Mouse (Mus musculus) hindbrain, postnatal 0 days (tissue): ENCODE results near the gene Esd. TPM values are rescaled to one million over a fixed set of nuclear protein-coding genes. Genes with fewer than 3 reads are reported as not detected.

Source experiments
- ATAC-seq: fragments of 200-750 bp; cut with Nextera tagmentation; 2 replicates; pipeline ENCODE4 v1.8.0; 2017; ENCODE audit warnings: mild to moderate bottlenecking, moderate TSS enrichment, moderate library complexity
- DNase-seq: peaks from one replicate; pipeline ENCODE4 v3.0.0-alpha.2; 2015; ENCODE audit warnings: low spot score
- H3K27ac ChIP-seq: fragments of 300-500 bp; sonication (generic); 2 replicates; pipeline ENCODE4 v1.5.1; 2014; ENCODE audit warnings: mild to moderate bottlenecking
- H3K27me3 ChIP-seq: fragments of 300-500 bp; sonication (generic); 2 replicates; pipeline ENCODE4 v1.6.1; 2014; ENCODE audit warnings: low read length, mixed read lengths; ENCODE audit not compliant: insufficient read depth
- H3K36me3 ChIP-seq: fragments of 300-500 bp; sonication (generic); 2 replicates; pipeline ENCODE4 v1.6.1; 2014; ENCODE audit warnings: low read length, mixed read lengths; ENCODE audit not compliant: insufficient read depth
- H3K4me1 ChIP-seq: fragments of 300-500 bp; sonication (generic); 2 replicates; pipeline ENCODE4 v1.6.1; 2014; ENCODE audit warnings: antibody characterized with exemption, low read length, mixed read lengths; ENCODE audit not compliant: insufficient read depth
- H3K4me2 ChIP-seq: fragments of 300-500 bp; sonication (generic); 2 replicates; pipeline ENCODE4 v1.6.1; 2014; ENCODE audit warnings: low read depth, mild to moderate bottlenecking, low read length, moderate library complexity, mixed read lengths
- H3K4me3 ChIP-seq: fragments of 300-500 bp; sonication (generic); 2 replicates; pipeline ENCODE4 v1.5.1; 2014; ENCODE audit warnings: low read length
- H3K9ac ChIP-seq: fragments of 300-500 bp; sonication (generic); replicated peaks from 2 replicates; pipeline ENCODE4 v1.6.1; 2014; ENCODE audit warnings: mild to moderate bottlenecking, low read length, moderate library complexity, mixed read lengths
- H3K9me3 ChIP-seq: fragments of 300-500 bp; sonication (generic); 2 replicates; pipeline ENCODE4 v1.6.1; 2016; ENCODE audit warnings: low read length, mixed read lengths
- CTCF ChIP-seq: IDR thresholded peaks from 2 replicates; pipeline ENCODE4 v1.5.1; 2016; ENCODE audit warnings: antibody characterized with exemption, control low read depth, low read depth
- WGBS: fragments of 180-500 bp; shearing (Covaris S2); extraction: QIAGEN DNeasy Blood & Tissue Kit; methylation state at CpG from one replicate; pipeline ENCODE4 v1.1.7; 2014; 5-methylcytosine and 5-hydroxymethylcytosine counted together
- polyA plus RNA-seq: library from polyadenylated mRNA; unstranded; fragments of >200 nt; fragmentation: Nextera tagmentation; extraction: Ambion mirVana; gene quantifications from 2 replicates; pipeline ENCODE4 v1.2.1, GENCODE M21; 2015
- total RNA-seq: library from RNA; depleted of rRNA; stranded (reverse); fragments of >200 nt; gene quantifications from 2 replicates; pipeline ENCODE4 v1.2.3, GENCODE M21; 2014; rRNA removed

Esd gene
- total and polyA plus RNA-seq, 2 experiments from 2014 or later, result 109 to 218 TPM

DNA sequence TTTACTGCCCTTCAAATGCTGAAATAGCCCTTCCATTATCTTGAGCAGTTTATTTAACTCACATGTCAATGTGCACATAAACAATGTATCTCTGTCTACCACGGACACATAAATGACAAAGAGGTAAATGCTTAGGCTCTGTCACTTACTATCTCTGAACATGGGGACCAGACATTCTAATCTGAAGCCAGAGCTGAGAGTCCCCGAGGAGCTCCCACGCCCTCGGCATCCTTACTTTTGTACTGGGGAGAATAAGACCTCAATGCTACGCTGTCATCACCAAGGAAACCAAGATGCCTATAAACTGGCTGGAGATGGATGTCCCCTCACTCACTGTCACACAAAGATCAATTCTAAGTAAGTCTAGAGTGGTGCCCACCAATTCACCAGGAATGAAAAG is 58.4 kb downstream of the Esd start:
- peaks cover 5% of the 10 kb centered on the region for H3K36me3 ChIP-seq
- H3K9me3 ChIP-seq, result no peaks in the 10 kb centered on the region
- no peak for TF ChIP-seq CTCF
- H3K4me3 ChIP-seq, result no peak overlapping the region
- H3K27ac ChIP-seq, result no peak overlapping the region
- no peaks in the 10 kb centered on the region for H3K27me3 ChIP-seq
- no peak for DNase-seq
- H3K4me2 ChIP-seq, result no peak overlapping the region
- no peaks in the 10 kb centered on the region for H3K4me1 ChIP-seq
- no peak overlapping the region for H3K9ac ChIP-seq
- WGBS, result 40% methylated on average over 5 of the region's 5 CpGs
- no peak for ATAC-seq

- 79% methylated on average over 6 of the region's 6 CpGs for WGBS
- DNase-seq (no peak), ATAC-seq (no peak)
- H3K36me3 ChIP-seq, result no peaks in the 10 kb centered on the region
- TF ChIP-seq CTCF, result no peak
- H3K9me3 ChIP-seq, result no peaks in the 10 kb centered on the region
- H3K4me1 ChIP-seq, result peaks cover 4% of the 10 kb centered on the region; the same call in 1 of the 2 replicates
- no peak overlapping the region for H3K27ac ChIP-seq
- no peak overlapping the region for H3K4me2 ChIP-seq
- H3K27me3 ChIP-seq, result no peaks in the 10 kb centered on the region
- H3K4me3 ChIP-seq, result no peak overlapping the region
- H3K9ac ChIP-seq, result no peak overlapping the region
These were observed 60.7 kb downstream of the Esd start for GRCm38 (mm10) chr14:74792793-74793192.

DNA sequence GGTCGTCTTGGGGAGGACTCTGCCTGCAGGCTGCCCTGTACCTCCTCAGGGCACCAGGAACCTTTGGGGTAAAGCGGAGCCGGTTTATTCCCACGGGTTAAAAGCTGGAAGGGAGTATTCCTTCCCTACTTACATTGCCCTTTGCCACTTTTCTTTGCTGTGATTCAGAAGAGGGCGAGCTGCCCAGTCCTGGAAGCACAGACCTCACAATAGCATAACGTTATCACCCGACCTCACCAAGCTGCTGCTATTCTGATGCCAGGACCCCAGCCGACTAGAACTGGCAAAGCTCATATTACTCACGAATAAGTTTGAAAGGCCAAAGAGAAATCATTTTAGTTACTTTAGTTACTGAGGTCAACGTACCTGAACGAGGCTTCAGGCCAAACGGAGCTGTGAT is 62.8 kb downstream of the Esd start:
- peaks cover 10% of the 10 kb centered on the region for H3K4me1 ChIP-seq
- H3K9ac ChIP-seq, result no peak overlapping the region
- TF ChIP-seq CTCF, result no peak
- no peaks in the 10 kb centered on the region for H3K27me3 ChIP-seq
- H3K9me3 ChIP-seq, result no peaks in the 10 kb centered on the region
- no peak overlapping the region for H3K27ac ChIP-seq
- WGBS, result 55% methylated on average over 12 of the region's 12 CpGs
- ATAC-seq (no peak), DNase-seq (peak; percentile 20)
- H3K4me2 ChIP-seq, result no peak overlapping the region
- no peaks in the 10 kb centered on the region for H3K36me3 ChIP-seq
- H3K4me3 ChIP-seq, result no peak overlapping the region

DNA sequence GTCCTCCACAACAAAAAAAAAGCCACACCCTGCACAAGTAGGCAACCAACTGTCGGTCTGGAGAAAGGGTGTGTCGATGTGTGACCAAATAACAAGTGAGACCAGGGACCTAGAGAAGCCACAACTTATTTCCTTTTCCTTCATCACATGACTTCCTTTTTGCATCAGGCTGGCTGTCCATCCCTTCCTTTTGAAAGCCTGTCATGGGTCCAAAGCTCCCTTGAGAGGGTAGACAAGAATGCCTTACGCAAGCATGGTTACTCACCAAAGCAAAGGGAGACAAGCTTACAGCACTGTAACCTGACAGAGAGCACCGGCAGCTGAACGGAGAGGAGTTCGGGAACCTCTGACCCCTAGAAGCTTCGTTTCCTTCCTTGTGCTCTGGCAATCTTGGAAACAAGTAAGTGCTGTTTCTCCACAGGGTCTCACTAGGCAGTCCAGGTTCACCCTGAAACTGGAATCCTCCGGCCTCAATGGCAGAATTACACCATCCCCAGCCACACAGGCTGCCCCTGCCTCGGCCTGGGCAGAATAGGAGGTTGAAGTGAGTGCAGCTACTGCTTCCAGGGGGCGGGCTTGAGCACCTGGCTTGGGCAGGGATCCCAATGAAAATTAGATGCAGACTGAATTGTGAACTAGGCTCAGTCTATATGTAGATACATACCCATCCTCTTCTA is 65.4 kb downstream of the Esd start:
- WGBS, result 61% methylated on average over 10 of the region's 10 CpGs
- DNase-seq (no peak), ATAC-seq (peak; percentile 50)
- H3K4me1 ChIP-seq, result peaks cover 10% of the 10 kb centered on the region
- H3K9ac ChIP-seq, result no peak overlapping the region
- no peak overlapping the region for H3K4me3 ChIP-seq
- H3K27me3 ChIP-seq, result no peaks in the 10 kb centered on the region
- H3K4me2 ChIP-seq, result peak overlapping the region; percentile 6; the same call in 1 of the 2 replicates
- TF ChIP-seq CTCF, result peak; percentile 34; the same call in 1 of the 2 replicates
- H3K27ac ChIP-seq, result peak overlapping the region; percentile 60
- H3K9me3 ChIP-seq, result no peaks in the 10 kb centered on the region
- H3K36me3 ChIP-seq, result peaks cover 6% of the 10 kb centered on the region

DNA sequence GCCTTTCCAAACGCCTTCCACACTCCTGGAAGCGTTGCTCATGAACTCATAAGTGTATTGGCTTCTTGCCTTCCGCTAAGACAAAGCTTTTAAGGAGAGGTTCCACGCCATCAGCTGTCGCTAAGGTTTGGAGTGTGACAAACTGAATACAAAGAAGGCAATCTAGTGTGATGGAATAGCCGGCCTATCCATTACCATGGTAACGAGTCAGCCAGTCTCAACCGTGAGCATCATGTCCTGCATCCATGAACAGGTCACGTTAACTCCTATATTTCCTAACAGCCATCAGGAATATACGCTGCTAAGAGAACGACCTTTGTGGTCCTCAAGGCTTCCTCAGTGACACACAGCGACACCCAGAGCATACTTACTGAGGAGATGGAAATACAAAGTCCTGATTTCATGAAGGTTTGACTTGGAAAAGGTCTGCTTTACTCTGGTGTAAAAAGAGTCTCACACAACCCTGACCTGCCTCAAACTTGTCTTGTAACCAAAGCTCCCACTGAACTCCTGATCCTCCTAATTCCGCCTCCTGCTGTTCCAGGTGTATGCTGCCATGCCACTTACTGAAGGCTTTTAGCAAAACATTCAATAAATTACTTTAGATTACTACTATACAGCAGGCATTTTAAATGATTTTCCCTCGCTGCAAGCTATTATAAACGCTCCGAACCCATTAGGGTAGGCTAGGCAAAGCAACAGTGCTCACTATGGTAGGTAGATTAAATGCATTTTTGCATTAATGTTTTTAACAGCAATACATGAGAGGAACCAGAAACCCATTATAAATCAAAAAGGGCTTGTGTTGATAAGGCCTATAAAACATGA is 66.2 kb downstream of the Esd start:
- Histone ChIP-seq H3K9ac (no peak overlapping the region), H3K9me3 (no peaks in the 10 kb centered on the region), H3K27me3 (no peaks in the 10 kb centered on the region), H3K27ac (peak overlapping the region; percentile 60), H3K4me2 (peak overlapping the region; percentile 6; the same call in 1 of the 2 replicates), H3K4me1 (peaks cover 10% of the 10 kb centered on the region), H3K36me3 (peaks cover 8% of the 10 kb centered on the region), H3K4me3 (no peak overlapping the region)
- WGBS, result 29% methylated on average over 16 of the region's 16 CpGs
- DNase-seq (peak; percentile 67), ATAC-seq (peak; percentile 93)
- peak; percentile 9; the same call in 1 of the 2 replicates for TF ChIP-seq CTCF

Other genes with a start within 250 kb of the Esd start
- gene Htr2a, start 91.5 kb upstream of the Esd start, total RNA-seq, result 8.3 and 8.7 TPM in 2 replicates
- 2.4 TPM in 2 replicates for gene Htr2a, start 91.5 kb upstream of the Esd start, polyA plus RNA-seq
- gene Lrch1, start 215.6 kb downstream of the Esd start, total RNA-seq, result 12.7 and 22.3 TPM in 2 replicates
- gene Lrch1, start 215.6 kb downstream of the Esd start, polyA plus RNA-seq, result 16.5 and 17.3 TPM in 2 replicates